Mouse (Mus musculus): Measurements from ENCODE around the gene Dennd1a.

- TF ChIP-seq CTCF (IDR thresholded peaks at IDR 0.05; ENCODE audit: insufficient read depth, low read length) (no peak), POLR2A (IDR thresholded peaks at IDR 0.05; ENCODE audit: borderline replicate concordance, extremely low read depth, low read depth, low read length) (no peak)
These were observed 212.7 kb downstream of the Dennd1a start for GRCm38 (mm10) chr2:38074495-38074894.
